Mouse (Mus musculus) intestine, embryonic 14.5 days (tissue): Measurements from ENCODE around the gene Slc44a3. TPM values are rescaled to one million over a fixed set of nuclear protein-coding genes. Genes with fewer than 3 reads are reported as not detected.

Experiments
- ATAC-seq: fragments of 200-750 bp; cut with Nextera tagmentation; replicated peaks from 2 replicates; pipeline ENCODE4 v1.8.0; 2017; ENCODE audit warnings: low read depth, moderate number of reproducible peaks, moderate TSS enrichment, moderate library complexity; ENCODE audit not compliant: low FRiP score, low TSS enrichment
- DNase-seq: peaks from one replicate; pipeline ENCODE4 v3.0.0-alpha.2; 2018; ENCODE audit warnings: low spot score
- H3K27ac ChIP-seq: fragments of 300-500 bp; sonication (generic); 2 replicates; pipeline ENCODE4 v1.5.1; 2014; ENCODE audit warnings: low read depth, mild to moderate bottlenecking, control low read depth
- H3K27me3 ChIP-seq: fragments of 300-500 bp; sonication (generic); replicated peaks from 2 replicates; pipeline ENCODE4 v1.6.1; 2014; ENCODE audit warnings: low read length, control low read depth; ENCODE audit not compliant: control insufficient read depth, insufficient read depth
- H3K36me3 ChIP-seq: fragments of 300-500 bp; sonication (generic); 2 replicates; pipeline ENCODE4 v1.6.1; 2014; ENCODE audit warnings: low read length, control low read depth; ENCODE audit not compliant: control insufficient read depth, insufficient read depth
- H3K4me1 ChIP-seq: fragments of 300-500 bp; sonication (generic); replicated peaks from 2 replicates; pipeline ENCODE4 v1.6.1; 2014; ENCODE audit warnings: low read length, control low read depth, mixed read lengths; ENCODE audit not compliant: control insufficient read depth, insufficient read depth
- H3K4me2 ChIP-seq: fragments of 300-500 bp; sonication (generic); 2 replicates; pipeline ENCODE4 v1.6.1; 2014; ENCODE audit warnings: low read length
- H3K4me3 ChIP-seq: fragments of 300-500 bp; sonication (generic); 2 replicates; pipeline ENCODE4 v1.5.1; 2014; ENCODE audit warnings: low read depth, low read length, control low read depth, mixed read lengths
- H3K9ac ChIP-seq: fragments of 300-500 bp; sonication (generic); 2 replicates; pipeline ENCODE4 v1.6.1; 2014; ENCODE audit warnings: mild to moderate bottlenecking, low read length
- H3K9me3 ChIP-seq: fragments of 300-500 bp; sonication (generic); 2 replicates; pipeline ENCODE4 v1.6.1; 2016; ENCODE audit warnings: low read length, control low read depth; ENCODE audit not compliant: control insufficient read depth
- WGBS: fragments of 180-500 bp; shearing (Covaris S2); extraction: QIAGEN DNeasy Blood & Tissue Kit; methylation state at CpG from one replicate; pipeline ENCODE4 v1.1.7; 2014; 5-methylcytosine and 5-hydroxymethylcytosine counted together
- polyA plus RNA-seq: library from polyadenylated mRNA; unstranded; fragments of >200 nt; fragmentation: Nextera tagmentation; extraction: Ambion mirVana; gene quantifications from 2 replicates; pipeline ENCODE4 v1.2.1, GENCODE M21; 2014

Slc44a3 gene
- polyA plus RNA-seq, 1 experiment from 2014 or later, result 34.4 TPM

GRCm38 (mm10) chr3:121504927-121505487 lies 27.2 kb downstream of the Slc44a3 start:
- no peaks in the 10 kb centered on the region for H3K27me3 ChIP-seq
- no peaks in the 10 kb centered on the region for H3K9me3 ChIP-seq
- ATAC-seq (no peak), DNase-seq (no peak)
- no peak overlapping the region for H3K27ac ChIP-seq
- H3K4me3 ChIP-seq, result no peak overlapping the region
- 72% methylated on average over 8 of the region's 8 CpGs for WGBS
- H3K9ac ChIP-seq, result no peak overlapping the region
- H3K4me1 ChIP-seq, result no peaks in the 10 kb centered on the region
- H3K36me3 ChIP-seq, result no peaks in the 10 kb centered on the region
- no peak overlapping the region for H3K4me2 ChIP-seq

GRCm38 (mm10) chr3:121500734-121501133 lies 31.5 kb downstream of the Slc44a3 start:
- Histone ChIP-seq H3K4me3 (no peak overlapping the region), H3K4me1 (no peaks in the 10 kb centered on the region), H3K27ac (no peak overlapping the region), H3K36me3 (no peaks in the 10 kb centered on the region), H3K4me2 (no peak overlapping the region), H3K9me3 (no peaks in the 10 kb centered on the region), H3K9ac (no peak overlapping the region), H3K27me3 (no peaks in the 10 kb centered on the region)
- DNase-seq (no peak), ATAC-seq (peak; percentile 40; the same call in 1 of the 2 replicates)
- whole genome bisulfite sequencing, result 66% methylated on average over 5 of the region's 5 CpGs

- DNase-seq (peak; percentile 71), ATAC-seq (no peak)
- Histone ChIP-seq H3K9me3 (no peaks in the 10 kb centered on the region), H3K27ac (no peak overlapping the region), H3K4me1 (no peaks in the 10 kb centered on the region), H3K4me2 (no peak overlapping the region), H3K9ac (no peak overlapping the region), H3K4me3 (no peak overlapping the region), H3K27me3 (no peaks in the 10 kb centered on the region), H3K36me3 (no peaks in the 10 kb centered on the region)
- WGBS, result 57% methylated on average over 10 of the region's 10 CpGs
These were observed 32.0 kb downstream of the Slc44a3 start for GRCm38 (mm10) chr3:121500225-121500624.

GRCm38 (mm10) chr3:121493997-121494421 lies 38.2 kb downstream of the Slc44a3 start:
- H3K4me2 ChIP-seq, result no peak overlapping the region
- H3K27ac ChIP-seq, result no peak overlapping the region
- no peaks in the 10 kb centered on the region for H3K27me3 ChIP-seq
- peaks cover 12% of the 10 kb centered on the region; the same call in 1 of the 2 replicates for H3K4me1 ChIP-seq
- H3K36me3 ChIP-seq, result no peaks in the 10 kb centered on the region
- ATAC-seq (no peak), DNase-seq (no peak)
- H3K4me3 ChIP-seq, result no peak overlapping the region
- H3K9me3 ChIP-seq, result no peaks in the 10 kb centered on the region
- 84% methylated on average over 7 of the region's 7 CpGs for WGBS
- no peak overlapping the region for H3K9ac ChIP-seq

- ATAC-seq (no peak), DNase-seq (no peak)
- no peak overlapping the region for H3K9ac ChIP-seq
- H3K9me3 ChIP-seq, result no peaks in the 10 kb centered on the region
- peaks cover 12% of the 10 kb centered on the region; the same call in 1 of the 2 replicates for H3K4me1 ChIP-seq
- no peak overlapping the region for H3K4me2 ChIP-seq
- H3K27ac ChIP-seq, result no peak overlapping the region
- WGBS, result 24% methylated on average over 5 of the region's 5 CpGs
- no peaks in the 10 kb centered on the region for H3K27me3 ChIP-seq
- H3K36me3 ChIP-seq, result no peaks in the 10 kb centered on the region
- no peak overlapping the region for H3K4me3 ChIP-seq
These were observed 40.2 kb downstream of the Slc44a3 start for GRCm38 (mm10) chr3:121492026-121492425.

GRCm38 (mm10) chr3:121490941-121491340 lies 41.3 kb downstream of the Slc44a3 start:
- WGBS, result 45% methylated on average over 5 of the region's 5 CpGs

GRCm38 (mm10) chr3:121489462-121490118 lies 42.6 kb downstream of the Slc44a3 start:
- H3K4me2 ChIP-seq, result no peak overlapping the region
- ATAC-seq (no peak), DNase-seq (no peak)
- no peak overlapping the region for H3K9ac ChIP-seq
- H3K36me3 ChIP-seq, result no peaks in the 10 kb centered on the region
- WGBS, result 70% methylated on average over 12 of the region's 12 CpGs
- no peaks in the 10 kb centered on the region for H3K9me3 ChIP-seq
- H3K4me1 ChIP-seq, result peaks cover 12% of the 10 kb centered on the region; the same call in 1 of the 2 replicates
- no peaks in the 10 kb centered on the region for H3K27me3 ChIP-seq
- H3K27ac ChIP-seq, result no peak overlapping the region
- no peak overlapping the region for H3K4me3 ChIP-seq

More at GRCm38 (mm10) chr3:121490941-121491340, 41.3 kb downstream of the Slc44a3 start:
- Histone ChIP-seq H3K27me3 (no peaks in the 10 kb centered on the region), H3K4me3 (no peak overlapping the region), H3K9me3 (no peaks in the 10 kb centered on the region), H3K27ac (no peak overlapping the region), H3K36me3 (no peaks in the 10 kb centered on the region), H3K9ac (no peak overlapping the region), H3K4me2 (no peak overlapping the region), H3K4me1 (peaks cover 12% of the 10 kb centered on the region; the same call in 1 of the 2 replicates)
- ATAC-seq (no peak), DNase-seq (no peak)

GRCm38 (mm10) chr3:121485201-121485600 lies 47.0 kb downstream of the Slc44a3 start:
- 76% methylated on average over 2 of the region's 2 CpGs for WGBS
- no peaks in the 10 kb centered on the region for H3K9me3 ChIP-seq
- peaks cover 6% of the 10 kb centered on the region for H3K4me1 ChIP-seq
- no peak for ATAC-seq
- no peak overlapping the region for H3K27ac ChIP-seq
- no peaks in the 10 kb centered on the region for H3K36me3 ChIP-seq
- no peak overlapping the region for H3K9ac ChIP-seq
- H3K27me3 ChIP-seq, result no peaks in the 10 kb centered on the region
- H3K4me3 ChIP-seq, result no peak overlapping the region
- DNase-seq, result no peak
- no peak overlapping the region for H3K4me2 ChIP-seq
